Mouse (Mus musculus) heart, embryonic 16.5 days (tissue): ENCODE measurements at regions not wholly inside any gene's neighbourhood (a gene's known extent, or its start where the extent isn't known, plus 50 kb on each side); places are given as distances from the start of the nearest gene placed in this dataset.
A peak's percentile ranks its signal among the peaks of the same experiment; 100 is the strongest.

Experiments used
- ATAC-seq: fragments of 200-750 bp; cut with Nextera tagmentation; replicated peaks from 2 replicates; pipeline ENCODE4 v1.8.0; 2017; ENCODE audit warnings: moderate number of reproducible peaks; ENCODE audit not compliant: insufficient read depth, low FRiP score; ENCODE audit errors: extremely low read depth
- H3K27ac ChIP-seq: fragments of 300-500 bp; sonication (generic); 2 replicates; pipeline ENCODE4 v1.5.1; 2014; ENCODE audit warnings: mild to moderate bottlenecking, low read length, control low read depth, moderate library complexity
- H3K27me3 ChIP-seq: fragments of 300-500 bp; sonication (generic); 2 replicates; pipeline ENCODE4 v1.6.1; 2014; ENCODE audit warnings: low read length, mixed read lengths; ENCODE audit not compliant: control insufficient read depth, insufficient read depth
- H3K36me3 ChIP-seq: fragments of 300-500 bp; sonication (generic); 2 replicates; pipeline ENCODE4 v1.6.1; 2014; ENCODE audit not compliant: control insufficient read depth, insufficient read depth
- H3K4me1 ChIP-seq: fragments of 300-500 bp; sonication (generic); 2 replicates; pipeline ENCODE4 v1.6.1; 2014; ENCODE audit warnings: low read length, mixed read lengths; ENCODE audit not compliant: control insufficient read depth, insufficient read depth
- H3K4me2 ChIP-seq: fragments of 300-500 bp; sonication (generic); 2 replicates; pipeline ENCODE4 v1.6.1; 2014; ENCODE audit warnings: low read depth, mild to moderate bottlenecking, control low read depth, low read length
- H3K4me3 ChIP-seq: fragments of 300-500 bp; sonication (generic); 2 replicates; pipeline ENCODE4 v1.5.1; 2014; ENCODE audit warnings: mild to moderate bottlenecking, control low read depth, low read length
- H3K9ac ChIP-seq: fragments of 300-500 bp; sonication (generic); 2 replicates; pipeline ENCODE4 v1.6.1; 2014; ENCODE audit warnings: low read length, control low read depth
- H3K9me3 ChIP-seq: fragments of 300-500 bp; sonication (generic); replicated peaks from 2 replicates; pipeline ENCODE4 v1.6.1; 2016; ENCODE audit warnings: low read length; ENCODE audit not compliant: control insufficient read depth
- WGBS: fragments of 180-500 bp; shearing (Covaris S2); extraction: QIAGEN DNeasy Blood & Tissue Kit; methylation state at CpG from one replicate; pipeline ENCODE4 v1.1.7; 2014; 5-methylcytosine and 5-hydroxymethylcytosine counted together

- 25% methylated on average over 2 of the region's 2 CpGs for WGBS
- Histone ChIP-seq H3K4me1 (no peaks in the 10 kb centered on the region), H3K4me2 (no peak overlapping the region), H3K4me3 (no peak overlapping the region), H3K9me3 (no peaks in the 10 kb centered on the region), H3K27ac (no peak overlapping the region), H3K27me3 (no peaks in the 10 kb centered on the region), H3K9ac (no peak overlapping the region), H3K36me3 (no peaks in the 10 kb centered on the region)
- ATAC-seq: no peak
Measured at GRCm38 (mm10) chr13:116795041-116795440, 230.3 kb downstream of the Parp8 start.

DNA sequence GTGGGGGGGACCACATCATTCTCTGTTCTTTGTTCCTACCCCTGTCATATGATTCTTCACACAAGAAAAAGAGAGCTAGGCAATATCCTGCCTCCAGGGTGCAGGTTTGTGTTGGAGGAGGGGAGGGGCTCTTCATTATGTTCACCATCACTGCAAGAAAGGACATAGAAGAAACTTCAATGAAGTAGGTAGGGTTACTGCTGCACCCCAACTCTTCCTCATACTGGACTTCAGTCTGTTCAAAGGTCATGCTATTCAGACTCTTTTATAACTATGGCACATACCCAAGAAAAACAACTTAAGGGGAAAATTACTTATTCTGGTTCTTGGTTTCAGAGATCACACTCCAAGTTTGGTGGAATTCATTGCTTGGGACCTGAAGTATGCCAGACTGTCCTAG lies 243.7 kb downstream of the Parp8 start:
- no peak overlapping the region for H3K4me3 ChIP-seq
- H3K9ac ChIP-seq: no peak overlapping the region
- H3K27ac ChIP-seq: no peak overlapping the region
- no peaks in the 10 kb centered on the region for H3K4me1 ChIP-seq
- no peak for ATAC-seq
- H3K27me3 ChIP-seq: no peaks in the 10 kb centered on the region
- H3K4me2 ChIP-seq: no peak overlapping the region
- no peaks in the 10 kb centered on the region for H3K36me3 ChIP-seq
- no peaks in the 10 kb centered on the region for H3K9me3 ChIP-seq

DNA sequence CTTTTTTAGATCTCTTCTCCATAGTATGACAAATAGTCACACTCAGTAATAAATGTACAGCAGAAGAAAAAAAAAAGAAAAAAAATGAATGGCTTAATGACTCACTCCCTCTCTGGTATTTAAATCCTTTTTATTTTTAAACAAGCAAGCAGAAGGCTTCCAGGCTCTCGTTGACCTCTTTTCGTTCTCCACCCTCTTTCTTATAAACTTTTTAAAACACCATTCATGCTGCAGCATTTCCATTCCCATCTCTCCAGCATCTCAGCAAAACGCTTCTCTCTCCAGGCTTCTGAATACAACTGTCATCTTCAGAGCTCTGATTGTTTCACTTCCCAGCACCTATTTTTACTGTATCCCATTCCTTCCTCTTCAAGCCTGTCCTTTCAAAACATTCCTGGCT lies 259.8 kb downstream of the Parp8 start:
- Histone ChIP-seq H3K9me3 (no peaks in the 10 kb centered on the region), H3K27ac (no peak overlapping the region), H3K9ac (no peak overlapping the region), H3K36me3 (no peaks in the 10 kb centered on the region), H3K4me1 (no peaks in the 10 kb centered on the region), H3K4me2 (no peak overlapping the region), H3K27me3 (no peaks in the 10 kb centered on the region), H3K4me3 (no peak overlapping the region)
- no peak for ATAC-seq
- WGBS: 73% methylated on average over 3 of the region's 3 CpGs

GRCm38 (mm10) chr13:116759912-116760311 lies 265.4 kb downstream of the Parp8 start:
- no peak overlapping the region for H3K27ac ChIP-seq
- no peak for ATAC-seq
- no peak overlapping the region for H3K4me3 ChIP-seq
- H3K9me3 ChIP-seq: no peaks in the 10 kb centered on the region
- H3K36me3 ChIP-seq: no peaks in the 10 kb centered on the region
- no peak overlapping the region for H3K9ac ChIP-seq
- H3K27me3 ChIP-seq: no peaks in the 10 kb centered on the region
- H3K4me2 ChIP-seq: no peak overlapping the region
- 79% methylated on average over 2 of the region's 2 CpGs for WGBS
- H3K4me1 ChIP-seq: no peaks in the 10 kb centered on the region

- no peaks in the 10 kb centered on the region for H3K27me3 ChIP-seq
- 68% methylated on average over 4 of the region's 4 CpGs for WGBS
- H3K27ac ChIP-seq: no peak overlapping the region
- no peaks in the 10 kb centered on the region for H3K9me3 ChIP-seq
- H3K36me3 ChIP-seq: no peaks in the 10 kb centered on the region
- ATAC-seq: no peak
- no peak overlapping the region for H3K4me3 ChIP-seq
- H3K4me1 ChIP-seq: no peaks in the 10 kb centered on the region
- no peak overlapping the region for H3K4me2 ChIP-seq
- H3K9ac ChIP-seq: no peak overlapping the region
Measured at GRCm38 (mm10) chr13:116740825-116741224, 284.5 kb downstream of the Parp8 start.

DNA sequence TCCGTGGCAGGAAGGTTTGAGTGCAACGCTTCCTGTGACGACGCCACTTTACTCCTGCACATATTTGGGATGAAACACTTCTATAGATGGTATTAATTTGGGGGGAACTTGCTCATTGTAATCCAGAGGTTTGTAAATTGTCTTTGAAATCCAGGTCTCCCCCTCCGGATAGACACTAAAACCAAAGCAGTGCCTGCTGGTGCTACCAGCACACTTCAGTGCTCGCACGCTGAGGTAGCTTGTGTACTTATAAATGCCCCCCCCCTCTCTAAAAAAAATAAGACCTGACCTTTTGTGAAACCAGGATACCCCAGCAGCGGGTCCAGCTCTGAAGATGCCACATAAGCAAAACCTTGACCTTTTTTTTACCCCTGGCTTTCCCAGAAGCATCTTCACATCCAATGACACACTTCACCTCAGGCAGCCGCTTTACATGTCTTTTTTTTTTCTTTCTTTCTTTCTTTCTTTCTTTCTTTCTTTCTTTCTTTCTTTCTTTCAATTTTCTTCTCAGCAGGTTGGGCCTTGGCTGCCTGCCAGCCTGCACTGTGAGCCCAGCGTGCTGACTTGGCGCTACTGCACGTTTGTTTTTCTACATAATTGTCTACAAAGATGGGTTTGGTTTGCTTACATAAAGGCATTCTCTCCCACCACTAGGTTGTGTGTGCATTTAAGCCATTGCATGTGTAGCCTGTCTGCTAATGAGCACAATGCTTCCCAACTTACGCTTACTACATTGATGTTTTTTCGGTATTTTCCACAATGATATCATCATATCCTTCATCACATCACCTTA lies 301.8 kb downstream of the Parp8 start:
- Histone ChIP-seq H3K4me3 (no peak overlapping the region), H3K9ac (no peak overlapping the region), H3K4me2 (no peak overlapping the region), H3K27me3 (no peaks in the 10 kb centered on the region), H3K36me3 (no peaks in the 10 kb centered on the region), H3K4me1 (no peaks in the 10 kb centered on the region), H3K27ac (no peak overlapping the region), H3K9me3 (no peaks in the 10 kb centered on the region)
- WGBS: 72% methylated on average over 14 of the region's 14 CpGs
- no peak for ATAC-seq

DNA sequence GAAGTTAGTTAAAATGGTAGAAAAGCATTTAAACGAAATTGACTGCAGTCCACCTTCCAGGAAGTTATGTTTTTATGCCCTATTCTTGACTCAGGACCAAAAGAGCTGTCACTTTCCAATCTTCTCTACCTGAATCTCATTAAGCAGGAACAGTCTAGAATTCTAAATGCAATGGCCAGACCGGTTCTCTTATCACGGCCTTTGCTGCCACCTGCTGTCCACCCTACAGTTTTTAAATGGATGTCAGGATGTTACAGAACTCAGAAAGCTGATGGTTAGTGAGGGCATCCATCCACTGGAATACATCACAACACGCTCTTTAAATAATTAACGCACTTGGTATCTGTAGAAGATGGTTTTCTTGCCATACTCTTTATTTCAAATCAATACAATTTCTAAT lies 310.5 kb downstream of the Parp8 start:
- H3K4me1 ChIP-seq: peaks cover 3% of the 10 kb centered on the region; the same call in 1 of the 2 replicates
- H3K27me3 ChIP-seq: peaks cover 13% of the 10 kb centered on the region
- ATAC-seq: no peak
- H3K4me2 ChIP-seq: no peak overlapping the region
- H3K9ac ChIP-seq: no peak overlapping the region
- no peaks in the 10 kb centered on the region for H3K36me3 ChIP-seq
- no peak overlapping the region for H3K4me3 ChIP-seq
- H3K27ac ChIP-seq: no peak overlapping the region
- 14% methylated on average over 5 of the region's 5 CpGs for WGBS
- H3K9me3 ChIP-seq: no peaks in the 10 kb centered on the region

DNA sequence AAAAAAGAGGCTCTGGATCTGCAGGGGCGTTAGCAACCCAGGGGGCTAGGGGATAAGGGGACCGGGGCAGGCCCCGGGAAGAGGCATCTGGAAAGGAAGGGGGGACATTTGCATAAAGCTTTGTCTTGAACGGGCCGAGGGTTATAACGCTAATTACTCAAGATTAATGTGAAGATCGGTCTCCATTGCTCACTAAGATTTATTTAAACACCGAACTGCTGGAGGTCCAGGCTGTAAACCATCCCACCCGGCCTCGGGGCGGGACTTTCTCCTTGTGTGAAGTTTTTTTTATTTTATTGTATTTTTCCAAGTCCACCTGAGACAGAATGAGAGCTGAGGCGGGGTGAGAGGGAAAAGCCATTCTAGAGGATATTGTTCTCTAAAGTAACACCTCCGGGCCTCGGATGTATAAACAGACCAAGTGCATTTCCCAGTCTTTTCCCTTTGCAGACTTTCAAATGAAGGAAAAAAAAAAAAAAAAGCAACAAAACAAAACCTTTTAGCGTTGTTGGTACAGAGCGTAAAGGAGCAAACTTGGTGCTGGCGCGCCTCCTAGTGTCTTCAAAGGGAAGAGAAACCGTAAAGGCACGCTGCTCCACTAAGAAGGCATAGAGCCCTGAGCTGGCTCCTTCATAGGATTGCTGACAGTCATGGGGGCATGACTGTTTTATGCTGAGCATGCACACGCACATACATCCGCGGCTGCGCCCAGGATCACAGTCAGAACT lies 313.3 kb downstream of the Parp8 start:
- Histone ChIP-seq H3K4me3 (peak overlapping the region; percentile 56), H3K4me1 (peaks cover 3% of the 10 kb centered on the region; the same call in 1 of the 2 replicates), H3K27ac (no peak overlapping the region), H3K4me2 (peak overlapping the region; percentile 91), H3K36me3 (no peaks in the 10 kb centered on the region), H3K9me3 (no peaks in the 10 kb centered on the region), H3K9ac (peak overlapping the region; percentile 12), H3K27me3 (peaks cover 33% of the 10 kb centered on the region)
- under 1% methylated on average over 24 of the region's 24 CpGs for WGBS
- peak; percentile 82 for ATAC-seq

DNA sequence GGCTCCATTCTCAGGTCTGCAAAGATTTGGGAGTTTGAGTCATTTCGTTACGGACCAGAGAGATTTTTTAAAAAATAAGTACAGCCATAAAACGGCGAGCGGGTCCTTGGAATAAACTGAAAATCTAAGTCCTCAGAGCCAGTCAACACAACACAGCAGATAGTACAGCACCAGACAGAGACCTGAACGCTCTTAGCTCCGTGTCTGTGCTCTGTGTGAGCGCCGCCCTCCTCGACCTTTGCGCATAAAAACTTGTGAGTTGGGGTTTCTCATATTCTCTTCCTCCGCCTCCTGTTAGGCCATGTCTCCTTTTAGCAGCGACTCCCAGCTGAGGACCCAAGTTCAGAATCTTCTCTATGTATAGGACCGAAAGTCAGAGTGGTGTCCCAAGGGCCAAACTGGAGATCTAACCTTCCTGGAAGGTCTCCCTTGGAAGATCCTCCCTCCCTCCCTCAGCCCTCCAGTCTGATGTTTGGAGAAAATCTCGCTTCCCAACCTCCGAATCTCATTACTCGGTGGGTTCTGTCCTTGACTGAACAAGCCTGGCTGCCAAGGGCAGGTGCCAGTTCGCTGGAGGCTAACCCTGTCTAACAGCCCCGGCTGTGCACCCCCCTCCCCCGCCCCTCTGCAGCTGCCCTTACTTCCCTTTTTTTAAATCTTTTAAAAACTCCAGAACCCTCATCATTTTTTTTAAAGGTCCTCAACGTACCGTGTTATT lies 314.0 kb downstream of the Parp8 start:
- no peaks in the 10 kb centered on the region for H3K36me3 ChIP-seq
- peak overlapping the region; percentile 12; the same call in 1 of the 2 replicates for H3K9ac ChIP-seq
- peak overlapping the region; percentile 56 for H3K4me3 ChIP-seq
- peaks cover 40% of the 10 kb centered on the region for H3K27me3 ChIP-seq
- no peaks in the 10 kb centered on the region for H3K9me3 ChIP-seq
- peaks cover 3% of the 10 kb centered on the region; the same call in 1 of the 2 replicates for H3K4me1 ChIP-seq
- no peak overlapping the region for H3K27ac ChIP-seq
- 2% methylated on average over 22 of the region's 22 CpGs for WGBS
- peak overlapping the region; percentile 91 for H3K4me2 ChIP-seq
- no peak for ATAC-seq
